Mouse (Mus musculus): ENCODE measurements around the gene Nfe2l1.
"Not testable (repeated sequence)": the region's sequence is repeated elsewhere in the genome, so short reads cannot be mapped to it uniquely, and the experiment has no call there.

The Nfe2l1 gene

GRCm38 (mm10) chr11:96818128-96818710 lies 11.5 kb downstream of the Nfe2l1 start:
- DNase-seq (ENCODE audit: low spot score): no peak

DNA sequence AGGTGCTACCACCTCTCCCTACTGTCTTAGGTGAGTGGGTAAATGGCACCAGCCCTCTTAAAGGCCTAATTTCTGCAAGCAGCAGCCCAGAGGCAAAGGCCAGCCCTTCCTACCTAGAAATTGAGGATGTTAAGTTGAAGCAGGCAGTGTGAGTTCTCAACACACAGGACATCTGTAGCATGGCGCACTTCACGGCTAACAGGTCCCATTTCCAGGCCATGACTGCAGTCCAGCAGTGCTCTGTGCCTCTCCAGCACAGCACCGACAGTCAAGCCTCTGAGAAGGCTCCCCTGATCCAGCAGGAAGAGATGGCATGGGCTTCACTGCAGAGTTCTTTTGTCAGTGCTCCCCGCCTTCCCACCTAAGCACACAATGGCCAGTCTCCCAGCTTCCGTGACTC lies 12.8 kb downstream of the Nfe2l1 start:
- no peak for DNase-seq (ENCODE audit: low spot score)

- DNase-seq (ENCODE audit: low spot score): no peak
Observed at GRCm38 (mm10) chr11:96816494-96816893, 13.3 kb downstream of the Nfe2l1 start.

GRCm38 (mm10) chr11:96815895-96816294 lies 13.9 kb downstream of the Nfe2l1 start:
- no peak for DNase-seq (ENCODE audit: low spot score)

DNA sequence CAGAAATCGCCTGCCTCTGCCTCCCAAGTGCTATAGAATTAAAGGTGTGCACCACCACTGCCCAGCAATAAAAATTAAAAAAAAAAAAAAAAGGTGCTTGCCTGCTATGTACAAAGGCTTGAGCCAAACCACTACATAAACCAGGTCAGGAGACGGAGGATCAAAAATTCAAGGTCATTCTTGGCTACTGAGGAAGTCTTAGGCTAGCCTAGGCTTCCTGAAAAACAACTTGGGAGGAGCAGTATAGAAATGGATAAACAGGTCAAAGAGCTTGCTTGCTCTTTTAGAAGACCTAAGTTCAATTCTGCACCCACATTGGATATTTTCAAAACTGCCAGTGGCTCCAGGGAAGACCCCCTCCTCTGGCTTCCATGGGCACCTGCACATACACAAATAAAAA lies 15.3 kb downstream of the Nfe2l1 start:
- DNase-seq (ENCODE audit: low spot score): no peak

GRCm38 (mm10) chr11:96813920-96814319 lies 15.8 kb downstream of the Nfe2l1 start:
- DNase-seq (ENCODE audit: low spot score): no peak

- DNase-seq (ENCODE audit: low spot score): no peak
Observed at GRCm38 (mm10) chr11:96813455-96813854, 16.3 kb downstream of the Nfe2l1 start.

- not testable (repeated sequence) for DNase-seq (ENCODE audit: low spot score)
Observed at GRCm38 (mm10) chr11:96811188-96811587, 18.6 kb downstream of the Nfe2l1 start.

DNA sequence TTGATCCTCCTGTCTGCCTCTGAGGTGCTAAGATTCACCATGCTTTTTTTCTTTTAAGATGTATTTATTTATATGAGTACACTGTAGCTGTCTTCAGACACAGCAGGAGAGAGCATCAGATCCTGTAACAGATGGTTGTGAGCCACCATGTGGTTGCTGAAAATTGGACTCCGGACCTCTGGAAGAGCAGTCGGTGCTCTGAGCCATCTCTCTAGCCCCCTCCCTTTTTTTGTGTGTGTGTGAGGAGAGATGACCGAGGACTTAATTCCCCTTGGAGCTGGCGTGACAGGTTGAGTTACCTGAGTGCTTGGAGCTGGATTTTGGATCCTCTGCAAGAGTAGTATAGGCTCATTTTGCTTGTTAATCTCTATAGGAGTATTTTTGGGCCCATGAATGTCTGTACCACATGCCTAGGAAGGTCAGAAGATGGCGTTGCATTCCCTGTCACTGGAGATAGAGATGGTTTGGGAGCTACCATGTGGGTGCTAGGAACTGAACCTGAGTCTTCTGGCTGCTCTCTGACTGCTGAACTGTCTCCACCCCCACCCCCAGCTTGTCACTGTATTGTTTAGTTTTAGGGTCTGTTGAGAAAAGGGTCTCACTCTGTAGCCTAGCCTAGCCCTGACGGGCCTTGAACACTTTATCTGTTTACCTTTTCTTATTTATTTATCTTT lies 20.1 kb downstream of the Nfe2l1 start:
- no peak for DNase-seq (ENCODE audit: low spot score)

GRCm38 (mm10) chr11:96808066-96808465 lies 21.7 kb downstream of the Nfe2l1 start:
- DNase-seq (ENCODE audit: low spot score): no peak

- no peak for DNase-seq (ENCODE audit: low spot score)
Observed at GRCm38 (mm10) chr11:96805606-96806005, 24.2 kb downstream of the Nfe2l1 start.

- DNase-seq (ENCODE audit: low spot score): no peak
Observed at GRCm38 (mm10) chr11:96799511-96799910, 30.3 kb downstream of the Nfe2l1 start.

GRCm38 (mm10) chr11:96796586-96796985 lies 33.2 kb downstream of the Nfe2l1 start:
- no peak for DNase-seq (ENCODE audit: low spot score)

GRCm38 (mm10) chr11:96796081-96796480 lies 33.7 kb downstream of the Nfe2l1 start:
- DNase-seq (ENCODE audit: low spot score): no peak

DNA sequence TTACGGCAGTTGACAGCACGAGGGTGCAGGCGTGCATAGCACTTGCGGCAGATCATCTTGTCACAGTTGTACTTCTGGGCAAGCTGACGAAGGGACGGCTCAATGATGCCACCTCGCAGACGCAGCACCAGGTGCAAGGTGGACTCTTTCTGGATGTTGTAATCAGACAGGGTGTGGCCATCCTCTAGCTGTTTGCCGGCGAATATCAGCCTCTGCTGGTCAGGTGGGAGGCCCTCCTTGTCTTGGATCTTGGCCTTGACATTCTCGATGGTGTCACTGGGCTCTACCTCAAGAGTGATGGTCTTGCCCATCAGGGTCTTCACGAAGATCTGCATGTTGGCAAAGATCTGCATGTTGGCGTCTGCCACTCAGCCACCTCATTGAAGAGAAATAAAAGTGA lies 34.3 kb downstream of the Nfe2l1 start:
- no peak for DNase-seq (ENCODE audit: low spot score)

- no peak for DNase-seq (ENCODE audit: low spot score)
Observed at GRCm38 (mm10) chr11:96790681-96791080, 39.1 kb downstream of the Nfe2l1 start.

- no peak for DNase-seq (ENCODE audit: low spot score)
Observed at GRCm38 (mm10) chr11:96789990-96790389, 39.8 kb downstream of the Nfe2l1 start.

DNA sequence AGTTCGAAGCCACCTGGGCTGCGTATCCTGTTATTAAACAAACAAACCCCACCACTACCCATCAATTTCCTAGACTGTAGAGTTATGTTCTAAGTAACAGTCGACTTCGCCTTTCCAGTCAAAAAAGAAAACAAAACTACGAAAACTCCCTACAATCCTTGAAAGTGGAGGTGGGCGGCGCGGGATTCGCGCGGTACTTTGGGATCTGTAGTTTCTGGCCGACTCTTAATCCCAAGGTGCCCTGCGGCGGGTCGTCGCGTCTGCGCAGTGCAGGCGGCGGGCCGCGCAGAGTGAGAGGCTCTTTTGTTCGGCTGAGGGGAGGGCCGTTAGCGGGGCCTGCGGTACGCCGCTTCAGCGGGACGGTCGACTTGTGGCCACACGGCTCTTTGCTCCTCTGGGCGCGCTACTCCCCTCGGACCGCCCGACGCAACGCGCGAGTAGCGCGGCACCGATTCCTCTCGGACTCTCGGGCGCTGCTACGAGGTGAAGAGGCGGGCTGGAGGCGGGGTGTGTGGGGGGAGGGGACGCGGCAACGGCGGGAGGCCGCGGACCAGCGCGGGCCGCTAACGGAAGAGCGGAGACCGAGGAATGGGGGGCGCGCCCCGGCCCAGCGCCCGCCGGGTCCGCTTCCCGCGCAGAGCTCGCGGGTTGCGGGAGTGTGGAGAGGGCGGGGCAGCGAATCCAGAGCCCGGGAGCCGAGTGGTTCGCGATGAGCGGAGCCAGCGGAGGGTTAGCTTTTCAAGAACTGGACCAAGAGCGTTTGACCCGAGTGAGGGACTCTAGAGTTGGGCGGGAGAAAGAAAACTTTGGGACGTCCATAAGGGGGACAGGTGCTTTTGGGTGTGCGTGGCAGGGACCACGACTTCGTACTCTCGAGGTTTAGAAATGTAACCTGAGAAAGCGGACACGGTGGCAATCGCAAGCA lies 40.6 kb downstream of the Nfe2l1 start, which contains the start of gene Cbx1:
Gene Cbx1 (plus strand): TSS at position 257 of the 925 bp plus-strand sequence.
- peak; percentile 83 for DNase-seq (ENCODE audit: low spot score)

DNA sequence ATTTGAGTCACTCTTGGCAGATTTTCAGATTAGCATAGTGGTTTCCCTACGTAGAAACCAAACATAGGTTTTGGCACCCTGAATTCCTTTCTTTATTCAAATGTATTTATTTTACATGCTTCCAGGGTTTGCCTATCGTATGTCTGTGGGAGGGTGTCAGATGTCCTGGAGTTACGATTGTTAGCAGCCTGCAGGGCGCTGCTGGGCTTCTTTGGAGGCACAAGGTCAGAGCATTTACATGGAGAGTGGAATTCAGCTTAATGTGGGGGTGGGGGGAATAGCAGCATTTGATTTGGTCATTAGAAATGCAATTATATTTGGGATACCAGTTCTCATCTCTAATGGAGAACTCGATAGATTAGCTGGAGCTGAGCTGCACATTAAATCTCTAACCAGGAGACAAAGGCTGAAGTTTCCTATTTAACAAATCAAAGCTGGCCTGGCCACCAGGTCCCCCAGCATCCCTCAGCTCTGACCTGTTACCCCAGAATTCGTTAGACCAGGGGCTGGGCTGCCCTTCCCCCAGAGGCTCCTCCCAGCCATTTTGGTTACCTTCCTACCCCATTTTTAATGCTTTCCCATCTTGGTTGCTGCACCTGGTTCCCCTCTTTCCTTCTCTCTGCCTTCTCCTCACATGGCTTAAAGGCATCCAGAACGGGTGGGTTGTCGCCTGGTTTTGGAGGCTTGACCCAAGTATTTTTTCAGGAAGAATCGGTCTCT lies 42.9 kb downstream of the Nfe2l1 start:
- DNase-seq (ENCODE audit: low spot score): no peak

DNA sequence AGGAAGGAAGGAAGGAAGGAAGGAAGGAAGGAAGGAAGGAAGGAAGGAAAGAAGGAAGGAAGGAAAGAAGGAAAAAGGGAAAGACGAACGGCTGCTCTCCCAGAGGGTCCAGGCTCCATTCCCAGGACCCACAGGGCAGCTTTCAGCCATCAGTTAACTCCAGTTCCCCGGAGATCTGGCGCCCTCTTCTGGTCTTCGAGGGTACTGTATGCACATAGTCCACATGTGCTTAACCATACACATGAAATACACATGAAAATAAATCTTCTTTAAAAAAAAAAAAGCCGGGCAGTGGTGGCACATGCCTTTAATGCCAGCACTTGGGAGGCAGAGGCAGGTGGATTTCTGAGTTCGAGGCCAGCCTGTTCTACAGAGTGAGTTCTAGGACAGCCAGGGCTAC lies 44.9 kb downstream of the Nfe2l1 start:
- not testable (repeated sequence) for DNase-seq (ENCODE audit: low spot score)

- DNase-seq (ENCODE audit: low spot score): no peak
Observed at GRCm38 (mm10) chr11:96781425-96781824, 48.3 kb downstream of the Nfe2l1 start.

DNA sequence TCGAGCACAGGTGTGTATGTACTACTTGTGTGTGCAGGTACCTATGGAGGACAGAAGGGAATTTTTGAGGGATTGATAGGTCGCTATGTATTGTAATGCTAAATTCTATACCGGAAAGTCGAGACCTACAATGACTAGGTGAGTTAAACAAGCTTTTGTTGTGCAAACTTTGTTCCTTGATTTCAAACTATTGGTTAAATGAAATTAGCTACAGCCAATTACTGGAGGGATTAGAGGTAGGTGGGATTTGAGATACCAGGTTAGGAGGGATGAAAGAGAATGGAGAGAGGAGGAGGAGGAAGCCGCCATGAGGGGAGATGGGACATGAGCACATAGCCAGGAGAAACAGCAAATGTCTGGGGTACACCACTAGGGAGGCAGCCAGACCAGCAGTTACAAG lies 49.5 kb downstream of the Nfe2l1 start:
- no peak for DNase-seq (ENCODE audit: low spot score)

Data from layer of hippocampus, adult 9-10 months (tissue).